Mouse (Mus musculus) spleen, adult 12 weeks (tissue): Measurements from ENCODE around the gene Lrrc63.
A peak's percentile ranks its signal among the peaks of the same experiment; 100 is the strongest.

Experiments used
- DNase-seq: peaks from one replicate; pipeline ENCODE4 v3.0.0; 2022; ENCODE audit warnings: low spot score

Lrrc63 gene

GRCm38 (mm10) chr14:75138503-75138902 is 7.8 kb upstream of the Lrrc63 start:
- DNase-seq: peak; percentile 63

DNA sequence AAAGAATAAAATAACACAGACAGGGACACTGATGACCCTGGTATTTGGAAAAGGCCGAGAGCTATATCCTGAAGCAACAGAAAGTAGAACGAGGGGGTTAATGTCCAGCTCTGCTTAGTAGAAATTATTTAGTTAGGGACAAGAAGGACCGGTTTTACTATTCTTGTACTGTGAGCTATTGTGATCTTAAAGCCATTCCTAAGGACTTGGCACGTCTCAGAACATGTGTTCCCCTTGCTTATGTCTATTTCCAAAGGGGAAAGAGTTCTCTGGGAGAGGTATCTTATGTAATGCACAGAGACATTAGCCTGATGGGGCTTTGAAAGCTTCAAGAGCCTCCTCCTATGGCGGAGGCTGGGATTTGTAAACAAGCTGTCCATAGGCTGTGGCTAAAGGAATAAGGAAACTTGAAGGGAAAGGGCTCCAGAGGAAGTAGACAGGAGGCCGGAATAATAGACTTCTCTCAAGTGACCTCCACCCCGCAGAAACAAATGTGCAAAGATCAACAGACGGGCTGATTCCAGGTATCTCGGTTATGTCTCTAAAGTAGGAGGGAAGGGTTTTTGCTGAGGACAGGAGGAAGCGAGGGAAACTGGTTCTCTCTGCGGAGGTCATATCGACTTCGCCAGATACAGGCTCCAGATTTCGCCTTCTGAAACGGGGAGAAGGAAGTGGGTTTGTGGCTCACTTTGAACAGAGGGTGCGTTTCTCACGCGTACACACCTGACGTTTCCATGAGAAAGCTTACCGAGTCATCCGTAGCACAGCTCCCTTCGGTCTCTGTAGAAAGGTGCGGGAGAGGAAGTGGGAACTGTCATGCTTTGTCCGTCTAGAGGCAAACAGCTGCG is 5.7 kb upstream of the Lrrc63 start:
- DNase-seq: no peak

GRCm38 (mm10) chr14:75131324-75131935 is 749 bp upstream of the Lrrc63 start:
- DNase-seq: no peak

DNA sequence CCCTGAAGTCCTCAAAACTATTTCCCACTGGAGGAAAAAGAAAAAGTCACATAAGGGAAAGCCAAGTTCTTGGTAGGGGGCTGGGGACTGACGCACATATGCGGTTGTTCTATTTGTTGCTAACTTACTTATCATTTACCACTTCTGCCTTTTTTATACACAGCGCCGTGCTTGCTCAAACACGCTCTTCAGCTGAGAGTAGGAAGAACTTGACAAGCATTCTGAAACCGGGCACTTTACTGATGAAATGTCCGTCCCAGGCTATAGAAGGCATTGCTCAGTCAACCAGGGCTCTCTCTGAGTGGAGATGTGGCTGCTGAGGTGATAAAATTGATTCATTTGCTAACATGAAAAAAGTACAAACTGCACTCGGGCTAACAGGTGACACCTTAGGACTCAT is 9.0 kb downstream of the Lrrc63 start:
- no peak for DNase-seq

DNA sequence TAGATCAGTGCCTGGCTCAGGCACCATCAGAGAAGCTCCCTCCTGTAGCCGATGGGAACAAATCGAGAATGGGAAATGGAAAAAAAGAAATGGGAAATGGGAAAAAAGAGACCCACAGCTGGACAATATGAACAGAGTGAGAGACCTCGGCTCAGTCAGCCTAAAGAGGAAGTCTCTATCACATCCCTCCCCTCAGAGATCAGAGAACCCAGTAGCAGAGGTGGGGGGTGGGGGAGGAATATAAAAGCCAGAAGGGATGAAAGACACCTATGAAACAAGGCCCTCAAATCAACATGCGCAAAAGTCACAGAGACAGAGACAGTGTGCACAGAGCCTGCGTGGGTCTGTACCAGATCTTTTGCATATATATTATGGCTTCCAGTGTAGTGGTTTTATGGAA is 27.7 kb downstream of the Lrrc63 start:
- DNase-seq: no peak

DNA sequence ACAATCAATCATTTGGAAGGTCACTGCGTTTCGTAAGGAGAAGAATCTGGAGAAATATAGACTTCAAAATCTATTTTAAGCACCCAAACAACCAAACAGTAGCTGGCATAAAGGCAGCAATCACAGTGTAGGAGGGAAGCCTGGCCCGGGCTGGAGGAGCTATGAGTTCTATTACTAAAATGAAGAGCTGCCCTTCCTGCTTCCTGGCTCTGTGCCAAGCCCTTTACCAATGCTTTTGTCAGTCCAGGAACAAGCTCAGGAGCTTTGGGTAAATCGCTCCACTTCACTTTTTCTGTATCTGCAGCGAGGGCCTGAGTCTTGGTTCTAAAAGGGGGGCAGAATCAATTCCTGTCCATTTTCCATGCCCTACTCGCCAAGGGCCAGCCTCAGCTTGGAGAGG is 52.7 kb downstream of the Lrrc63 start:
- no peak for DNase-seq

DNA sequence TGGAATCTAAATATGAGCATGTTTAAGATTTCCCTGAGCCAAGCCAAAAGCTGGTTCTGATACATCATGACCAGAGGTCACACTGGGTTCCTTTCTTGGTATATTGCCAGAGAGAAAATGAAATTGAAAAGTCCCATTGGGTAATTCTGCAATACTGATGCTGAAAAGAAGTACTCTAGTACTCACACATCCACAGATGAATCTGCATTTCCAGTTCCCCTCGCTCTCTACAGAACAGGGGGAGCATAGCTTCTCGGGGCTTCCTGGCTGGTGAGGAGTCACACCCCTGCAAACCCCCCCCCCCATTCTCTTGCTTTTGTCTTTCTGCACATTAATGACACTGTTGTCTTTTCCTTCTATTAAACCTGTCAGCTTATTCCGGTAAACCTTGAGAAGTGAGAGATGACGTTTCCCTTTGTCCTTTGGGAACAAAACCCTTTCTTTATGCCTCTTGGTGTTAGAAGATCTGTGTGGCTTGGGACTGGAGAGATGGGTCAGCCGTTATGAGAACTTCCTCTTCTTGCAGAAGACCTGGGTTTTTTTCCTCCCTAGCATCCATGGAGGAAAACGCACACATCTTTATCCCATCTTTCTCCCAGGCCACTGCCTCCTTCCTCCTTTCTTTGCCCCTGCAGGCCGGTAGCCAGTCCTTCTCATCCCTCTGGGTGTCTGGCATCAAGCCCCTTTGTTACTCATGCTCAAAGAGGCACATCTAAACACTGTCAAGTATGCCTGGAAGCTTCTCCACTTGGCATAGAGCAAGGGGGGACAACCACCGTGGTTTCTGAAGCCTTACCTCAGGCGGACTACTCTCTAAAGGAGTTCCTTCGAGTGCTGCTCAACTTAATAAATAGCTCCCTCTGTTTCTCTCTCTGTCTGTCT is 55.1 kb downstream of the Lrrc63 start:
- DNase-seq: no peak

DNA sequence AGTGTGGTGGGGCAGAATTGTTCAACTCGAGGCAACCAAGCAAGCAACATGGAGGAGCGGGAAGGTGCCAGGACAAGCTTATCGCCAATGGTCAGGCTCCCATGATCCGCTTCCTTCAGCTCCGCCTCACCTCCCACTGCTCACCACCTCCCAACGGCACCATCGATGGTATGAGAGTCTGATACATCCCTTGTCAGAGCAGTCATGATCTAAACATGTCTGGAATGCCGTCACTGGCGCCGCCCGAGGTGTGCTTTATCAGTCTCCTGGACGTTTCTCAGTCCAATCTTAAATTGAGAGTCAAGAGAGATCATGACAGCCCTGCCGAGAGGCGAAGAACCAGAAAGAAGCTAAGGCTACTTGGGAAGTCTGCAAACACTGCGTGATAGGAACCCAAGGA is 59.6 kb downstream of the Lrrc63 start:
- DNase-seq: no peak

GRCm38 (mm10) chr14:75069356-75069979 is 61.2 kb downstream of the Lrrc63 start:
- no peak for DNase-seq

- DNase-seq: peak; percentile 18
These were observed 62.1 kb downstream of the Lrrc63 start for GRCm38 (mm10) chr14:75068430-75069112.

DNA sequence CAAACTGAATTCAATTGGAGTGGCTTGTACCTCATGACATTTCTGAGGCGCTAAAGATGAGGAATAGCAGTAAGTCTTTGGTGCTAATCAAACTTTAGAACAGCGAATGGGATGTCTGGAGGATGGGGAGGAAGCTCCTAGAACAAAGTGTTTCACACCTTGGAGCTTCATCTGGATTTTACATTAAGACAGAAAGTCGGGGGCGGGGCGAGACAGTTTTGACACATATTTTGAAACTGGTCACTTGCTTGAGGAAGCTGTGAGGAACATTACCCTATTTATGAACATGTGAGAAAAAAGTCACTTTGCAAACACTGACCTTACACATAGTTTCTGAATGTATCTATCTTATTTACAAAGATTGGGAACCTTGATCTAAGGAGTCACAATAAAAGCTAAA is 65.5 kb downstream of the Lrrc63 start:
- no peak for DNase-seq

- no peak for DNase-seq
These were observed 66.2 kb downstream of the Lrrc63 start for GRCm38 (mm10) chr14:75064520-75064919.

DNA sequence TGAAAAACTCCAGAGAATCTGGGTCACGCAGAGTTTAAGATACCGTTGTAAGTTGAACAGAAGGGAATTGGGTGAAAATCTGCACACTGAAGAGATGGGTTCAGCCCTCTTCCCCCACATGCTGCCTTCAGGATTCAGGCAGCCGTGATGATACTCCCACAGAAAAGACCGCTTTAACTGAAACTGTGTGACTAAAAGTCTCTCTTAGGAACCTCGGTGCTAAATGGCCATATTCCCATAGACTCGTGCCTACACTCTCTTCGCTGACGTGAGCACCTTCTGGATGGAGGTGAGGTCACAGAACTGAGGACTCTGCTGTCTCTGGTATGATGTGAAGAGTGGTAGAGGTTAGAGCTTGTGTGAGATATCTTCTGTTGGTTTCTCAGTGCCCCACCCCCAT is 66.7 kb downstream of the Lrrc63 start:
- no peak for DNase-seq

DNA sequence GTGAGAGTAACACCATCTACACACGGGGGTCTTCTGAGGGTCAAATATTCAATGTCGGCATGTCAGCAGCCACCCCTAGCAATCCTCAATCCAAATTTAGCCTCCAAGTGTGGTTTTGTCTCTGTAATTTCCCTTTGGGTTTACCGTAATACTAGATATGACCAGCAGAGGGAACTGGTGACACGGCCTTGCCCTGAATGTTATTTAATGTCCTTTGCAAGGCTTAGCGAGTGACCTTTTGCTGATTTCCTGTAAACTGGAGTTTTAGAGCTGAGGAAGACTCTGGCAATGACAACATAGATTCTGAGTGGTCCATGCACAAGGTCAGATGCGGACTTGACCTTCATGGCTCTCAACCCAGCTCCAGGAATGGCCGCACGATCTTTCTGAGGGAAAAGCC is 70.1 kb downstream of the Lrrc63 start:
- no peak for DNase-seq

DNA sequence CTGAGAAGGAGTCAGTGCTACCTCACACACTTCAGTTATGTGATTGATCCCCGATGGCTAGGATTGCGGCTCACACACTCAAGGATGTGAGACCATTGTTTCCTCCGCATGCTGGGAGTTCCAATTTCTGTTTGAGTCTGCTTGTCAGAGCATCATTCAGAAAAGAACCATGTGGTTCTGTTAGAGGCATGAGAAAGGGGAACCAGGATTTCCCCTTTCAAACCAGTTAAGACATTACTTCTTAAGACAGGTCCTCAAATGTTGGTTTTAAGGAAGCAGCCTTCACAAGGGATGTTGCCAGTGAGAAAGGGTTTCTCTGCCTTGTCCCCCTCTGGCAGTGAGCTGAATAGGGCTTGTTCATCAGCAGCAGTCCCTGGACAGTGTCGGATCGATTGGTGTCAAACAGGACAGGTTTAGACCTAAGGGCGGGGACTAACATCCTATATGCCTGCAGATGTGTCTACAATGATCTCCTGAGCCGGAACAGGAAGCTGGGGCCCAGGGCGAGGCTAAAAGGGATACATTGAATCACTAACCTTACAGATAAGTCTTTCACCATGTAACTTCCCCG is 73.7 kb downstream of the Lrrc63 start:
- peak; percentile 5 for DNase-seq

- DNase-seq: no peak
These were observed 76.0 kb downstream of the Lrrc63 start for GRCm38 (mm10) chr14:75054455-75055343.

- no peak for DNase-seq
These were observed 78.2 kb downstream of the Lrrc63 start for GRCm38 (mm10) chr14:75052451-75052850.

DNA sequence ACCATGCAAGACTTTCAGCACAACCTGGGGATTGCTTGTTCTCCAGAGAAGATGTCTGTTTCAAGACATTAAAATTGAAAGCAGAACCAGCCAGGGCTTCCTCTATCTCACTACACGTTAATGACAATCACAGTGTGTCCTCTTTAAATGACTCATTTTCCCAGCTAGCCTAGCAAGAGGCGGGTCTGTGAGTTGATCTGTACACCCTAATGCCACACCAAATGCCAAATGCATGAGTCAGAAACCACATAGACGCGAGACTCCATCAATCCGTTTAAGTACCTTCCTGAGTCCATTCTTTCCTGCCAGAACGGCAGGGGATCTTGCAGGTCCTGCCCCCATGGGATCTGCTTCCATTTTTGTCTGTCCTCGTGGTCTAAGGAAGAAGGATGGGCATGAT is 85.5 kb downstream of the Lrrc63 start:
- no peak for DNase-seq

DNA sequence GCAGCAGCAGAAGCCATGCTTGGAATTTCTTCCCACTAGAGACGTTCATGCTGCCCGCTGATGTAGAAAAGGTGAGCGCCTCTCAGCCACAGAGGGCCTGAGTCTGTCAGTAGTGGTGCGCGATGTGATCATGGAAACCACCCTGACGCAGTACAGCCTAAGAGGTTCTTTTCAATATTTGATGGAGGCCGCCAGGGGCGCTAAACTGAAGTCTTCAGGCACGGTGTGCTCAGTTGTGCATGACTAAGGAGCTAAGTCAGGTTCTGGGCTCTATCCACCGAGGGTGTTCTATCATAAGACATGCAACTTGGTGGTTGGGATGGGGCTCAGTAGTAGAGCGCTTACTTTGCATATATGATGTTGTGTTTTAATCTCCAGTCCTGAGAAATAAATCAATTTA is 95.2 kb downstream of the Lrrc63 start:
- DNase-seq: no peak
